Mouse (Mus musculus): ENCODE measurements around the gene Vmn1r155. TPM values are rescaled to one million over a fixed set of nuclear protein-coding genes. Genes with fewer than 3 reads are reported as not detected.

The Vmn1r155 gene
- not detected for polyA plus RNA-seq (2014; fragmentation: Illumina TruSeq; extraction: RNeasy Lipid Tissue Mini Kit (QIAGEN cat#74804); ENCODE audit: low read depth, low replicate concordance)

GRCm38 (mm10) chr7:22657718-22658117 is at the start of gene Vmn1r155:
Vmn1r155 (plus strand) TSS chr7:22658018.

GRCm38 (mm10) chr7:22692217-22692616 is 34.4 kb downstream of the Vmn1r155 start, which contains the start of gene Gm8693:
Gm8693 (minus strand) TSS chr7:22692317.

Other genes with a start within 250 kb of the Vmn1r155 start
- gene Vmn1r148, start 244.4 kb upstream of the Vmn1r155 start, polyA plus RNA-seq (2014; fragmentation: Illumina TruSeq; extraction: RNeasy Lipid Tissue Mini Kit (QIAGEN cat#74804); ENCODE audit: low read depth, low replicate concordance): not detected
- gene Vmn1r149, start 219.8 kb upstream of the Vmn1r155 start, polyA plus RNA-seq (2014; fragmentation: Illumina TruSeq; extraction: RNeasy Lipid Tissue Mini Kit (QIAGEN cat#74804); ENCODE audit: low read depth, low replicate concordance): not detected
- gene Gm10665, start 193.9 kb upstream of the Vmn1r155 start, polyA plus RNA-seq (2014; fragmentation: Illumina TruSeq; extraction: RNeasy Lipid Tissue Mini Kit (QIAGEN cat#74804); ENCODE audit: low read depth, low replicate concordance): not detected
- not detected for gene Vmn1r151, start 158.3 kb upstream of the Vmn1r155 start, polyA plus RNA-seq (2014; fragmentation: Illumina TruSeq; extraction: RNeasy Lipid Tissue Mini Kit (QIAGEN cat#74804); ENCODE audit: low read depth, low replicate concordance)
- gene Vmn1r152, start 135.1 kb upstream of the Vmn1r155 start, polyA plus RNA-seq (2014; fragmentation: Illumina TruSeq; extraction: RNeasy Lipid Tissue Mini Kit (QIAGEN cat#74804); ENCODE audit: low read depth, low replicate concordance): not detected
- gene Gm8677, start 123.1 kb upstream of the Vmn1r155 start, polyA plus RNA-seq (2014; fragmentation: Illumina TruSeq; extraction: RNeasy Lipid Tissue Mini Kit (QIAGEN cat#74804); ENCODE audit: low read depth, low replicate concordance): not detected
- gene Gm4201, start 92.7 kb upstream of the Vmn1r155 start, polyA plus RNA-seq (2014; fragmentation: Illumina TruSeq; extraction: RNeasy Lipid Tissue Mini Kit (QIAGEN cat#74804); ENCODE audit: low read depth, low replicate concordance): not detected
- not detected for gene Gm4565, start 69.9 kb upstream of the Vmn1r155 start, polyA plus RNA-seq (2014; fragmentation: Illumina TruSeq; extraction: RNeasy Lipid Tissue Mini Kit (QIAGEN cat#74804); ENCODE audit: low read depth, low replicate concordance)
- gene Gm8693, start 34.3 kb downstream of the Vmn1r155 start, polyA plus RNA-seq (2014; fragmentation: Illumina TruSeq; extraction: RNeasy Lipid Tissue Mini Kit (QIAGEN cat#74804); ENCODE audit: low read depth, low replicate concordance): not detected
- not detected for gene Gm4567, start 61.7 kb downstream of the Vmn1r155 start, polyA plus RNA-seq (2014; fragmentation: Illumina TruSeq; extraction: RNeasy Lipid Tissue Mini Kit (QIAGEN cat#74804); ENCODE audit: low read depth, low replicate concordance)
- gene Vmn1r157, start 103.7 kb downstream of the Vmn1r155 start, polyA plus RNA-seq (2014; fragmentation: Illumina TruSeq; extraction: RNeasy Lipid Tissue Mini Kit (QIAGEN cat#74804); ENCODE audit: low read depth, low replicate concordance): not detected
- gene Vmn1r158, start 132.8 kb downstream of the Vmn1r155 start, polyA plus RNA-seq (2014; fragmentation: Illumina TruSeq; extraction: RNeasy Lipid Tissue Mini Kit (QIAGEN cat#74804); ENCODE audit: low read depth, low replicate concordance): not detected
- not detected for gene Vmn1r159, start 185.6 kb downstream of the Vmn1r155 start, polyA plus RNA-seq (2014; fragmentation: Illumina TruSeq; extraction: RNeasy Lipid Tissue Mini Kit (QIAGEN cat#74804); ENCODE audit: low read depth, low replicate concordance)
- gene Vmn1r160, start 213.2 kb downstream of the Vmn1r155 start, polyA plus RNA-seq (2014; fragmentation: Illumina TruSeq; extraction: RNeasy Lipid Tissue Mini Kit (QIAGEN cat#74804); ENCODE audit: low read depth, low replicate concordance): not detected

All from liver, adult 10 weeks (tissue).